Mouse (Mus musculus) kidney, adult 2 months (tissue): ENCODE measurements at regions not wholly inside any gene's neighbourhood (a gene's known extent, or its start where the extent isn't known, plus 50 kb on each side); places are given as distances from the start of the nearest gene placed in this dataset.

Experiments
- CTCF ChIP-seq: fragments of 200-500 bp; conservative IDR thresholded peaks from 2 replicates; pipeline ENCODE4 v1.5.1; 2011; ENCODE audit warnings: low read depth, mild to moderate bottlenecking, control low read depth, low read length, moderate library complexity, mixed read lengths; ENCODE audit not compliant: insufficient read depth, insufficient read length
- POLR2A ChIP-seq: fragments of 200-500 bp; IDR thresholded peaks from one replicate; pipeline ENCODE4 v1.6.1; 2011; ENCODE audit warnings: low read depth, low read length, control low read depth

GRCm38 (mm10) chr1:184241846-184242245 lies 207.7 kb upstream of the 1700056E22Rik start:
- TF ChIP-seq CTCF (no peak), POLR2A (no peak)
